Mouse (Mus musculus) MEL (cell line): Measurements from ENCODE around the gene Mdk. TPM values are rescaled to one million over a fixed set of nuclear protein-coding genes. Genes with fewer than 3 reads are reported as not detected.
A peak's percentile ranks its signal among the peaks of the same experiment; 100 is the strongest.

Experiments used
- DNase-seq: peaks from one replicate; pipeline ENCODE4 v3.0.0; 2011; ENCODE audit warnings: low read depth, low spot score
- H3K27ac ChIP-seq: 2 replicates; pipeline ENCODE4 v1.5.1; 2012; ENCODE audit warnings: low read depth, mild to moderate bottlenecking, control low read depth, low read length, moderate library complexity; ENCODE audit not compliant: control insufficient read depth
- H3K27me3 ChIP-seq, 2 experiments: fragments of 150-350 bp in 1 of 2; sonication (generic) in 1 of 2; 2 replicates each; pipeline ENCODE4 v1.6.1; 2012; ENCODE audit warnings: low read length in 2 of 2, mild to moderate bottlenecking in 2 of 2, improper control_type of control experiment in 1 of 2, moderate library complexity in 1 of 2; ENCODE audit not compliant: insufficient read depth in 2 of 2, control insufficient read depth in 1 of 2
- H3K36me3 ChIP-seq, 2 experiments: 2 replicates each; pipeline ENCODE4 v1.6.1; 2012 to 2014; ENCODE audit warnings: low read length in 2 of 2, improper control_type of control experiment in 1 of 2, inconsistent platforms in 1 of 2, mild to moderate bottlenecking in 1 of 2; ENCODE audit not compliant: insufficient read depth in 2 of 2, control insufficient read depth in 1 of 2
- H3K4me1 ChIP-seq, 2 experiments: fragments of 150-350 bp in 1 of 2; sonication (generic) in 1 of 2; 2 replicates each; pipeline ENCODE4 v1.6.1; 2012; ENCODE audit warnings: low read length in 2 of 2, improper control_type of control experiment in 1 of 2, mild to moderate bottlenecking in 1 of 2; ENCODE audit not compliant: insufficient read depth in 2 of 2, control insufficient read depth in 1 of 2
- H3K4me3 ChIP-seq, 2 experiments: fragments of 150-350 bp in 1 of 2; sonication (generic) in 1 of 2; 2 replicates each; pipeline ENCODE4 v1.5.1; 2012; ENCODE audit warnings: low read depth in 2 of 2, low read length in 2 of 2, mild to moderate bottlenecking in 2 of 2, moderate library complexity in 2 of 2, control low read depth in 1 of 2, improper control_type of control experiment in 1 of 2; ENCODE audit not compliant: control insufficient read depth in 1 of 2, insufficient read depth in 1 of 2
- H3K79me2 ChIP-seq: 2 replicates; pipeline ENCODE4 v1.6.1; 2012; ENCODE audit warnings: mild to moderate bottlenecking, low read length, moderate library complexity; ENCODE audit not compliant: control insufficient read depth, poor library complexity, insufficient read depth
- H3K9ac ChIP-seq: 2 replicates; pipeline ENCODE4 v1.6.1; 2012; ENCODE audit warnings: low read depth, mild to moderate bottlenecking, control low read depth, low read length, moderate library complexity; ENCODE audit not compliant: control insufficient read depth, poor library complexity, severe bottlenecking
- H3K9me3 ChIP-seq: fragments of 150-350 bp; sonication (generic); replicated peaks from 2 replicates; pipeline ENCODE4 v1.6.1; 2012; ENCODE audit warnings: mild to moderate bottlenecking, low read length, improper control_type of control experiment, moderate library complexity; ENCODE audit not compliant: insufficient read depth
- BHLHE40 ChIP-seq: IDR thresholded peaks from 2 replicates; pipeline ENCODE4 v1.6.1; 2012; ENCODE audit warnings: low read depth, mild to moderate bottlenecking, inconsistent platforms, low read length, improper control_type of control experiment, borderline replicate concordance
- CHD2 ChIP-seq: IDR thresholded peaks from 2 replicates; pipeline ENCODE4 v1.6.1; 2011; ENCODE audit warnings: low read length, improper control_type of control experiment
- CTCF ChIP-seq, 3 experiments: IDR thresholded peaks in 2 of 3; conservative IDR thresholded peaks in 1 of 3; 2 replicates each; pipeline ENCODE4 v1.5.1; 2011 to 2012; ENCODE audit warnings: low read length in 3 of 3, low read depth in 2 of 3, mild to moderate bottlenecking in 2 of 3, improper control_type of control experiment in 1 of 3, inconsistent platforms in 1 of 3, mixed read lengths in 1 of 3, moderate library complexity in 1 of 3; ENCODE audit not compliant: control insufficient read depth in 1 of 3, insufficient read depth in 1 of 3, poor library complexity in 1 of 3, severe bottlenecking in 1 of 3
- E2F4 ChIP-seq: IDR thresholded peaks from 2 replicates; pipeline ENCODE4 v1.6.1; 2011; ENCODE audit warnings: low read depth, low read length, improper control_type of control experiment, borderline replicate concordance
- EP300 ChIP-seq, 2 experiments: IDR thresholded peaks; 2 replicates each; pipeline ENCODE4 v1.6.1; 2011; ENCODE audit warnings: improper control_type of control experiment in 2 of 2, low read length in 2 of 2, low read depth in 1 of 2, mild to moderate bottlenecking in 1 of 2
- ETS1 ChIP-seq: IDR thresholded peaks from 2 replicates; pipeline ENCODE4 v1.6.1; 2012; ENCODE audit warnings: low read depth, mild to moderate bottlenecking, inconsistent platforms, low read length, improper control_type of control experiment, moderate library complexity
- GABPA ChIP-seq: IDR thresholded peaks from 2 replicates; pipeline ENCODE4 v1.6.1; 2012; ENCODE audit warnings: low read depth, mild to moderate bottlenecking, inconsistent platforms, low read length, improper control_type of control experiment, moderate library complexity
- GATA1 ChIP-seq: IDR thresholded peaks from 2 replicates; pipeline ENCODE4 v1.6.1; 2011; ENCODE audit warnings: low read depth, low read length, improper control_type of control experiment
- HCFC1 ChIP-seq: IDR thresholded peaks from 2 replicates; pipeline ENCODE4 v1.6.1; 2012; ENCODE audit warnings: low read depth, mild to moderate bottlenecking, inconsistent platforms, low read length, improper control_type of control experiment, moderate library complexity
- MAFK ChIP-seq: IDR thresholded peaks from 2 replicates; pipeline ENCODE4 v1.6.1; 2011; ENCODE audit warnings: low read depth, mild to moderate bottlenecking, low read length, improper control_type of control experiment, borderline replicate concordance
- MAZ ChIP-seq: IDR thresholded peaks from 2 replicates; pipeline ENCODE4 v1.6.1; 2012; ENCODE audit warnings: low read depth, mild to moderate bottlenecking, inconsistent platforms, low read length, improper control_type of control experiment
- MEF2A ChIP-seq: IDR thresholded peaks from 2 replicates; pipeline ENCODE4 v1.6.1; 2014; ENCODE audit warnings: low read depth, mild to moderate bottlenecking, inconsistent platforms, low read length, improper control_type of control experiment; ENCODE audit not compliant: poor library complexity, insufficient replicate concordance, severe bottlenecking; ENCODE audit errors: extremely low read depth
- MYB ChIP-seq: IDR thresholded peaks from 2 replicates; pipeline ENCODE4 v1.6.1; 2011; ENCODE audit warnings: mild to moderate bottlenecking, low read depth, low read length, improper control_type of control experiment
- NELFE ChIP-seq: IDR thresholded peaks from 2 replicates; pipeline ENCODE4 v1.6.1; 2011; ENCODE audit warnings: low read depth, low read length, improper control_type of control experiment
- POLR2A ChIP-seq, 2 experiments: IDR thresholded peaks; 2 replicates each; pipeline ENCODE4 v1.6.1; 2011 to 2012; ENCODE audit warnings: low read length in 2 of 2, mild to moderate bottlenecking in 2 of 2, control low read depth in 1 of 2, improper control_type of control experiment in 1 of 2, low read depth in 1 of 2, moderate library complexity in 1 of 2; ENCODE audit not compliant: control insufficient read depth in 1 of 2, insufficient read depth in 1 of 2, poor library complexity in 1 of 2
- POLR2AphosphoS2 ChIP-seq: IDR thresholded peaks from 2 replicates; pipeline ENCODE4 v1.6.1; 2011; ENCODE audit warnings: low read length, improper control_type of control experiment
- POLR2AphosphoS5 ChIP-seq: IDR thresholded peaks from 2 replicates; pipeline ENCODE4 v1.6.1; 2012; ENCODE audit warnings: low read depth, borderline replicate concordance, mild to moderate bottlenecking, inconsistent platforms, low read length, moderate library complexity, mixed read lengths
- RAD21 ChIP-seq: IDR thresholded peaks from 2 replicates; pipeline ENCODE4 v1.6.1; 2011; ENCODE audit warnings: mild to moderate bottlenecking, low read depth, low read length, improper control_type of control experiment
- RCOR1 ChIP-seq: IDR thresholded peaks from 2 replicates; pipeline ENCODE4 v1.6.1; 2012; ENCODE audit warnings: low read depth, mild to moderate bottlenecking, inconsistent platforms, low read length, improper control_type of control experiment
- SIN3A ChIP-seq: IDR thresholded peaks from 2 replicates; pipeline ENCODE4 v1.6.1; 2012; ENCODE audit warnings: low read length, improper control_type of control experiment, inconsistent platforms
- SMC3 ChIP-seq: IDR thresholded peaks from 2 replicates; pipeline ENCODE4 v1.6.1; 2011; ENCODE audit warnings: low read depth, low read length, improper control_type of control experiment
- TAL1 ChIP-seq: IDR thresholded peaks from 2 replicates; pipeline ENCODE4 v1.6.1; 2012; ENCODE audit warnings: mild to moderate bottlenecking, inconsistent platforms, low read length, moderate library complexity, mixed read lengths
- TCF12 ChIP-seq: IDR thresholded peaks from 2 replicates; pipeline ENCODE4 v1.6.1; 2014; ENCODE audit warnings: low read depth, mild to moderate bottlenecking, inconsistent platforms, low read length, improper control_type of control experiment, moderate library complexity
- USF1 ChIP-seq: IDR thresholded peaks from 2 replicates; pipeline ENCODE4 v1.6.1; 2014; ENCODE audit warnings: low read depth, mild to moderate bottlenecking, inconsistent platforms, low read length, improper control_type of control experiment, moderate library complexity
- ZC3H11A ChIP-seq: IDR thresholded peaks from 2 replicates; pipeline ENCODE4 v1.6.1; 2012; ENCODE audit warnings: low read depth, mild to moderate bottlenecking, inconsistent platforms, low read length, improper control_type of control experiment
- ZKSCAN1 ChIP-seq: IDR thresholded peaks from 2 replicates; pipeline ENCODE4 v1.6.1; 2012; ENCODE audit warnings: low read depth, mild to moderate bottlenecking, inconsistent platforms, low read length, improper control_type of control experiment, moderate library complexity
- polyA plus RNA-seq, 2 experiments: library from polyadenylated mRNA; stranded (reverse) in 1 of 2; unstranded in 1 of 2; fragments of >175 nt in 1 of 2; fragments of >200 nt in 1 of 2; gene quantifications; 2 replicates each; pipeline versions ENCODE4 v1.2.1 to v1.2.4; 2012; ENCODE audit warnings: low replicate concordance in 2 of 2, low read depth in 1 of 2; ENCODE audit not compliant: insufficient read length in 2 of 2, insufficient read depth in 1 of 2, missing spikeins in 1 of 2
- total RNA-seq: library from RNA; depleted of rRNA; stranded (reverse); fragments of 300-350 nt; gene quantifications from 2 replicates; pipeline ENCODE4 v1.2.3, GENCODE M21; 2012

Gene Mdk
- total and polyA plus RNA-seq, 3 experiments = 0.19 to 3.4 TPM; not detected in 1

DNA sequence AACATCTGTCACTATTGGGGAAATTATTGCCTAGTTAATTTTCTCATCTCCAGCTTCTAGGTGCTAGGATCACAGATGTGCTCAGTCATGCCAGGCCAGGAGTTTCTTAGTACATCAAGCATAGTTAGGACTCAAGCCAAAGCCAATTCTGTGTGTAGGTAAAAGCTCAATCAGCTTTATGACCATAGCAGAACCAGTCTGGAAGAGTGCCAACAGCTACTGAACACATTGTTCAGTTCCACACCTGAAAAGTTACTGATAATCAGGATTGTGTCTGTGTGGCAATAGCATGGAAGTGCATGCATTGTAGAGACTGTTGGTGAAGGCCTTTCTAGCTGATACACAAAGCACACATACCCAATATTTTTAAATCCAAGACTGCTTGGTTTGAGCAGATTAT lies 34.1 kb downstream of the Mdk start:
- Histone ChIP-seq H3K4me1 (no peaks in the 10 kb centered on the region), H3K79me2 (no peaks in the 10 kb centered on the region), H3K27me3 (no peaks in the 10 kb centered on the region), H3K9me3 (no peaks in the 10 kb centered on the region), H3K36me3 (peaks cover 0 to 11% of the 10 kb centered on the region in 2 experiments; a peak in 2 of 4 replicates), H3K9ac (no peak overlapping the region), H3K27ac (no peak overlapping the region), H3K4me3 (no peak overlapping the region)
- TF ChIP-seq ZKSCAN1 (no peak), ETS1 (no peak), GABPA (no peak), RAD21 (no peak), MAZ (no peak), POLR2AphosphoS5 (no peak), POLR2AphosphoS2 (no peak), TCF12 (no peak), BHLHE40 (no peak)
- DNase-seq = peak; percentile 25

DNA sequence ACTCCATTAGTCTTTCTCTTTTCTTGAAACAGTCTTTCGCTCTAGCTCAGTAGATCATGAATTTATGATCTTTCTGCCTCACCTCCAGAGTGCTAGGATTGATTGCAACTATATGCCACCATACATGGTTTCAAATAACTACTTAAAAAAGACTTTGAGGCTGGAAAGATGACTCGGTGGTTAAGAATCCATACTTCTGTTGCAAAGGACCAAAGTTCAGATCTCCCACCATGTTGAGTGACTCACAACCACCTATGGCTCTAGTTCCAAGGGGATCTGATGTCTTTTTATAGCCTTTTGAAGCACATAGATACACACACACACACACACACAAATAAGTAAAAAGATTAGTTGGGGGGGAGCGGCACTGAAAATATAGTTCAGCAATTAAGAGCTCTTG lies 36.7 kb downstream of the Mdk start:
- no peak for TF ChIP-seq ZKSCAN1
- no peak for TF ChIP-seq SMC3
- no peak for TF ChIP-seq MAFK
- TF ChIP-seq GATA1 = no peak
- no peak for TF ChIP-seq ETS1
- no peak for TF ChIP-seq ZC3H11A
- no peak for TF ChIP-seq MYB
- no peak for TF ChIP-seq EP300 (IDR thresholded peaks at IDR 0.05; ENCODE audit: low read depth in 1 of 2, low read length in 2 of 2)
- H3K9me3 ChIP-seq = no peaks in the 10 kb centered on the region
- no peak overlapping the region for H3K9ac ChIP-seq
- H3K79me2 ChIP-seq = no peaks in the 10 kb centered on the region
- H3K27ac ChIP-seq = no peak overlapping the region
- no peak for DNase-seq
- H3K4me3 ChIP-seq = no peak overlapping the region
- H3K4me1 ChIP-seq = no peaks in the 10 kb centered on the region
- H3K36me3 ChIP-seq = peaks cover 0 to 9% of the 10 kb centered on the region in 2 experiments; a peak in 2 of 4 replicates
- H3K27me3 ChIP-seq = no peaks in the 10 kb centered on the region

DNA sequence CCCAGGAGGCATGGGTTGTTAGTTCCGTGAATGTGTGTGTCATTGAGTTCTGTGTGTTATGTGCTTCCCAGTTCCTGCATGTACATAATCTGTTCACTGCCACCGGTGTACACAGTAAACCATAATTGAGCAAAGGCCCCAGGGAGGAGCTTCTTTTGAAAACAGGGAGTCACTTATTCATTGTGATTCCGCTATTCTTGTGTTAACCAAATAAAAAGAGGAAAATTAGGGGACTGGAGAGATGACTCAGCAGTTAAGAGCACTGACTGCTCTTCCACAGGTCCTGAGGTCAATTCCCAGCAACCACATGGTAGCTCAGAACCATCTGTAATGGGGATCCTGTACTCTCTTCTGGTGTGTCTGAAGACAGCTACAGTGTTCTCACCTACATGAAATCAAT lies 37.4 kb downstream of the Mdk start:
- no peak overlapping the region for H3K9ac ChIP-seq
- no peak for DNase-seq
- no peak overlapping the region for H3K4me3 ChIP-seq
- no peak overlapping the region for H3K27ac ChIP-seq
- no peaks in the 10 kb centered on the region for H3K9me3 ChIP-seq
- H3K79me2 ChIP-seq = no peaks in the 10 kb centered on the region
- H3K4me1 ChIP-seq = no peaks in the 10 kb centered on the region
- H3K36me3 ChIP-seq = peaks cover 0 to 9% of the 10 kb centered on the region in 2 experiments; a peak in 2 of 4 replicates
- H3K27me3 ChIP-seq = no peaks in the 10 kb centered on the region
- TF ChIP-seq MEF2A (no peak), MAZ (no peak), SMC3 (no peak), ETS1 (no peak), NELFE (no peak), RCOR1 (no peak), E2F4 (no peak), HCFC1 (no peak), ZKSCAN1 (no peak), POLR2A (IDR thresholded peaks at IDR 0.05; ENCODE audit: control insufficient read depth in 1 of 2, insufficient read depth in 1 of 2, low read depth in 1 of 2, low read length in 2 of 2, poor library complexity in 1 of 2) (no peak), SIN3A (no peak), CTCF (IDR thresholded peaks at IDR 0.05 in 2 of 3, conservative IDR thresholded peaks at IDR 0.05 in 1 of 3; ENCODE audit: control insufficient read depth in 1 of 3, insufficient read depth in 1 of 3, low read depth in 2 of 3, low read length in 3 of 3, poor library complexity in 1 of 3, severe bottlenecking in 1 of 3) (no peak), MAFK (no peak), CHD2 (no peak), TAL1 (no peak), USF1 (no peak), TCF12 (no peak), POLR2AphosphoS2 (no peak)
